Mouse (Mus musculus): ENCODE results near the gene Ptar1.

GRCm38 (mm10) chr19:23697861-23698260 lies 10.6 kb downstream of the Ptar1 start:
- TF ChIP-seq POLR2A (IDR thresholded peaks at IDR 0.05; ENCODE audit: borderline replicate concordance, control insufficient read depth, low read depth, low read length) (no peak), CTCF (IDR thresholded peaks at IDR 0.05; ENCODE audit: control insufficient read depth, insufficient read depth, low read length) (no peak)

Measured in bone marrow, adult 2 months (tissue).